Mouse (Mus musculus) layer of hippocampus, postnatal 25 days (tissue): ENCODE measurements around the gene Fbxo40. TPM values are rescaled to one million over a fixed set of nuclear protein-coding genes. Genes with fewer than 3 reads are reported as not detected.

Experiments
- DNase-seq, 2 experiments: peaks; one replicate each; pipeline ENCODE4 v3.0.0; 2022; ENCODE audit warnings: mixed read lengths in 2 of 2, low spot score in 1 of 2; ENCODE audit errors: extremely low spot score in 1 of 2
- total RNA-seq, 2 experiments: library from RNA; stranded (reverse); gene quantifications; 2 replicates each; pipeline ENCODE4 v1.2.3; 2021

Fbxo40 gene
- total RNA-seq: not detected

DNA sequence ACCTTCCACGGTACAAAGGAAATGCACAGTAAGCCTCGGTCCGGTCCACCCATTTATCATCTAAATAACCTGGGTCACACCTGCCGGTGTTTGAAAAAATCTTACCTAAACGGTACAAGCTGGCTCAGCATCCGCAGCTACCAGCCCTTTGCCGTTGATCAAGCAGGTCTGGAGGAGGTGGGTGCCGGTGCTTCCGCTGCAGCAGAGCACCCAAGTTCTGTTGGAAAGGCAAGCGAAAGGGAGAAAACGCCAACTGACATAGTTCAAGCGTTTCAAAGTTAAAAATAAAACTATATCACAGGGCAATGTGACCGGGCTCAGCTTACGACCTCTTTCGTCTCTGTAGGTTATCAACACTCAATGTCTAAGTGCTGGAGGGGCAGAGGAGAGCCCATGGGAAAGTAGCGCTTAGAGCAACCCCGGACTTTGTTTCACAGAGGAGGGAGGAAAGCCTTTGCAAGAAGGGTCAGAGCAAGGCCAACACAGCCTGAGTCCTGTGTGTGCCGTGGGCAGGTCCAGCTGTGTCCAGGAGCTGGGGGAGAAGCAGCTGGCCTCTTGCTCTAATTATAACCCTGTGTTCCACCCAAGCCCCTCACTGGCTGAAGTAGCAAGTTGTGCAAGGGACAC lies at the start of gene Fbxo40:
TSS of gene Fbxo40 (minus strand) at position 469 of the 627 bp plus-strand sequence.
- DNase-seq: no peak

DNA sequence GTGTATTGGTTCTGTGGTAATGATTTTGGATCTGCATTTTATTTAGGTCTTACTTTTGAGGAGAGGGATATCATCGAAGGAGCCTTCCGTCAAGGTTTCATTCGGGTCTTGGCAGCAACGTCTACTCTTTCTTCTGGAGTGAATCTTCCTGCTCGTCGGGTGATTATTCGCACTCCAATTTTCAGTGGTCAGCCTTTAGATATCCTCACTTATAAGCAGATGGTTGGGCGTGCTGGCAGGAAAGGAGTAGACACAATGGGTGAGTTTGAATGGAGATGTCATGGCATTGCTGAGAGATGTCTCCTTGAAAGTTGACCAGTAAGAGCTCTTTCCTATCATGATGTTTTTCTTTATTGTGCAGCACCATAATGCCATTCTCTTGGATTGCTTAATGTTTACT lies 44.5 kb upstream of the Fbxo40 start:
- DNase-seq: no peak

DNA sequence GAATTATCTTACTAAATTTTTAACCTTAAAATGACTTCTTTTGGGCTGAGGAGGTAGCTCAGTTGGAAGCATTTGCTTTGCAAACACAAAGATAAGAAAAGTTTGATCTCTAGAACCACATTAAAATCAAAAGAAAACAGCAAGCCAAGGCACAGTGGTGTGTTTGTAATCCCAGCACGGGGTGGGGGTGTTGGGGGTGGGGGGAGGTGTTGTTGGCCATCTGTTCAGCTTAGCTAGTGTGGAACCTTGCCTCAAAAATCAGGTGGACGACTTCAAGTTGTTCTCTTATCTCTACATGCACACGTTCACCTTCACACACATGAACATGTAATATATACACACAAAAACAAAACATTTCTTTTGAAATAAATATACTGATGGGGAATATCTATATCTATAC lies 41.7 kb upstream of the Fbxo40 start:
- no peak for DNase-seq

DNA sequence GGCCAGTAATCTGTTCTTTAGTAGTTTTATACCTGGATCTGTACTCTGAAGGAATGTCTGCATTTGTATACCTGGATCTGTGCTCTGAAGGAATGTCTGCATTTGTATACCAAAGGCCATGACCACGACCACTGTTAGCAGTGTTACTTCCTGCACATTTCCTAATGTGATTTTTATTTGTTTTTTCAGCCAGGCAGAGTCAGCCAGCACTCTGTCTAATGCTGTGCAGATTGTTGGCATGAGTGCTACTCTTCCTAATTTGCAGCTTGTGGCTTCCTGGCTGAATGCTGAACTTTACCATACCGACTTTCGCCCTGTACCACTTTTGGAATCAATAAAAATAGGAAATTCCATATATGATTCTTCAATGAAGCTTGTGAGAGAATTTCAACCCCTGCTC lies 37.3 kb upstream of the Fbxo40 start:
- DNase-seq: no peak

DNA sequence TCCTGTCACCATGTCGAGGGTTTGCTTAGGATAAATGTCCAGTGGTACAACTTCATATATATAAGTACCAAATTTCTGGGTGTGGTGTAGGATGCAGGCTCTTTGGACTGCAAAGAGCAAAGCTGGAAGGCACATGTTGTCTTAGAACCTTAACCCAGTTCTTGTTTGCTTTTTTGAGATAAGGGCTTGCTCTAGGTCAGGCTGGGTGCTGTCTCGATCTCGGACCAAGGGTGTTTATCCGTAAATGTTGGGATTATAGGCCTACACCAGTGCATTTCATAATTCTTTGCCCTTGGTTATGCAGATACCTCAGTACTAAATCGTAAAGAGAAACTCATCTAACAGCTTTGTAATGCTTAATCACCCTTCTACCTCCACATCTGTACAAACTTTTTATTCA lies 22.1 kb upstream of the Fbxo40 start:
- no peak for DNase-seq

DNA sequence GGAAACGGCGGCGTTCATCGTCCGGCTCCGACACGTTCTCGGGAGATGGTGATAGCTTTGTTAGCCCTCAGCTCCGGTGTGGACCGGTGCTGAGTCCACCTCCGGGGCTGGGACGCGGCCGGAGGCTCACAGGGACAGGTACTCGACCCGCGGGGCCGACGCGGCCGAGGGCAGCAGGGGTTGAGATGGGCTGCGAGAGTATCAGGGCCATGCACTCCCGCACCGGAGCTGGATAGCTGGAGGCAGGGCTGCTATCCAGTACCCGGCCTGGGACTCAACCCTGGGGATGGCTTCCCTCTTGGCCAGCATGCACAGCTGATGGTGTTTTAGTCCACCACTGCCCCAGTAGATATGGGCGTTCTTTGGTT lies 21.6 kb upstream of the Fbxo40 start:
- DNase-seq: no peak

DNA sequence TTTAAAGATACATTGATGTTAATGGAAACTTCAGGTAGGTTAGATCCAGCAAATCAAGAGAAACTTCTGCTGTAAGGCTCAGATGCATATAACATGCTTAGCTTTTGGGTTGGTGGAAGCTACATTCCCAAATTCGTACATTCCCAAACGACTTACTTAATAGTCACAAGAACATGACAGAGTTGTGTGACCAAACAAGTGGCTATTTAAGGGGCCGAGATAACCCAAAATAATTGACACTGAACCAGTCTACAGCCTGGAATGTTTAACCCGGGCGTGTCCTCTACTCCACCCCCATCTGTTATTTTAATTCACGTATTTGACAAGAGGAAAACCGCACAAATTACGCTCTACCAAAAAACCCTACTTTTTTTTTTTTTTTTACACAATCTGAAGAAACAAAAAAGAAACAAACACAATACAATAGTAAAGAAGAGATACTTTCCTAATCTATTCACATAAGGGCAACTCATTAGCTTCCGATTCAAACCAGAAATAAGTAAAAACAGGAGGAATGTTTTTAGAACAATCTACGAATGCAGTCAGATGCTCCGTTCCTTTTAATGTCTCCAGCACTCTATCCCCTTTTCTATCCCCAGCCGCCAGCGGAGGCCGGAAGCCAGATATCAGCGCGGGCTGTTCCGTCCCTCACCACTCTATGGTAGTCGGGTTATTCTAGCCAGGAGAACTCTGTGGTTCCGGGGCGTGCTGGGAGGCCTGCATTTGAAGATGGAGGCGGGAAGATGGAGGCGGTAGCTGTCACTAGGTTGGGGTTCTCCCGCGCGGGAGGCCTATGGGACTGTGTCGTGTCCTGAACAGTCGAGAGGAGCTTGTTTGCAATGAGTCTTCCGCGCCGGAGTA lies 21.0 kb upstream of the Fbxo40 start, which contains the start of gene Polq:
TSS of gene Polq (plus strand) at position 726 of the 861 bp plus-strand sequence.
- DNase-seq: peak; percentile 76 to 89

DNA sequence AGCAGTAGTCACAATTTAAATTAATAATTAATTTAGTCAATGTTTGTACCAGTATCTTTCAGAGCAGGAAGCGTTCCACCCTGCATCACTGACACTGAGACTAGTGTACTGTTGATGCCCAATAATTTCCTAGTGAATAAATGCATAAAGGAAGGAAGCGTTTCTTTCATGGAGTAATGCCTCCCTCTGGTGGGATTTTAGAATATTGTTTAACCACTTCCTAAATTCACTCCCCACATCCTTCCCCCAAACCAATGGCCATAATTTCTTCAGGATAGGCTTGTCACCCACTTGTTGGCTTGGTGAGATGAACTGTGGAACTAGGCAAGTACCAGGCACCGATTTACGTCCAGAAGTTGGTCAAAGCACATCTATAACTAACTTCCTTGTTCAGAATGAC lies 20.1 kb upstream of the Fbxo40 start:
- DNase-seq: peak in 1 of 2 experiments; percentile 14

DNA sequence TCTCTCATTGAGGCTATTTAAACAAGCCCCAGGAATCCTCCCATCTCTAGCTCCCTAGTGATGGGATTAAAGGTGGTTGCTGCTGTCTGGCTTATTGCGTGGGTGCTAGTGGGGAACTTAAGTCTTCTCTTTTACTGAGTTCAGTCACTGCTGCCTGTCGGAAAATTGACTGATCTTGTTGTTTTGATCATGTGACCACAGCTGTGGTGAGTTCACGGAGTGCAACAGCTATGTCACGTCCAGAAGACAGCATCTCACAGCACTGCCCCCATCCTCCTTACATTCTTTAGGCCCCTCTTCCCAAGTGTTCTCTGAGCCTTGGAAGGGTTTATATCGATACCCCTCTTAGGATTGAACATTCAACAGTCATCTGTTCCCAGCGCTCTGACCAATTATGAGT lies 19.0 kb upstream of the Fbxo40 start:
- no peak for DNase-seq

DNA sequence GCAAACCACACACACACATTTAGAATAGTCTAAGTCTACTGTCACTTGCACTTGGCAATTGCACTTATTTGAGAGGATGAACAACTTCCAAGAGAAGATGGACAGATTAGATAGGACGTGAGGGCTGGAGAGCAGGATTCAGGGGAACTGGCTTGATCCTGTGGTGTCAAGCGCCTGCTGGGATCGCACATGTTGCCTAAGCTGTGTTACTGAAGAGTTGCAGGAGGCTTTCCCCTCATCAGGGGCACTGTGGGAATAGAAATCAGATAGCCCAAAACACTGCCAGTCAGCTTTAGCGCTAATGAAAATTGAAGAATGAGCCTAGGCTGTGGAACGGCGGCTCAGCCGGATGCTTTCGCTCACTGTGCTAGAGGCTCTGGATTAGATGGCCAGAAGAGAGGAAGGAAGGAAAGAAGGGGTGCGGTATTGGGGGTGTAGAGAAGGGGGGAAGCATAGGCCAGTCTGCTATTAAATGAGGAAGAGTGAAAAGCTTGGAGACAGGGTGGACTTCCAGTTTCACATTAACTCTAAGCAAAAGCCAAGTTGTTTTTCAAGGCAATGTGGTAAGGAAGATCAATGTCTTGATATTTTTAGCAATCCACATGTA lies 9.2 kb upstream of the Fbxo40 start:
- DNase-seq: no peak

DNA sequence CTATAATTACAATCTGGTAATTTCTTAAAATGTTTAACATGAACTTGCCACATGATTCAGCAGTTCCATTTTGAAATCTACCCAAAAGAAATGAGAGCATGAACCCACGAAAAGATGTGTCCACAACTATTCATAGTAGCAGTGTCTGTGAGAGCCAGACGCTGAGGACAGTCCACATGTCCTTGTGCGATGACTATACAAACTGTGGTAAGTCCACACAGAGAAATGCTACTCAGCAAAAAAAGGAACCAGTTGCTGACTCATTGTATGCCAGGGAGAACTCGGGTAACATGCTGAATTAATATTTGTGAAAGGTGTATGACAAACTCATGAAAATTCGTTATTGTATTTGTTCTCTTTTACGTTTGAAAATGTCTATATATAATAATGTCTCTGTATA lies 7.4 kb upstream of the Fbxo40 start:
- no peak for DNase-seq

DNA sequence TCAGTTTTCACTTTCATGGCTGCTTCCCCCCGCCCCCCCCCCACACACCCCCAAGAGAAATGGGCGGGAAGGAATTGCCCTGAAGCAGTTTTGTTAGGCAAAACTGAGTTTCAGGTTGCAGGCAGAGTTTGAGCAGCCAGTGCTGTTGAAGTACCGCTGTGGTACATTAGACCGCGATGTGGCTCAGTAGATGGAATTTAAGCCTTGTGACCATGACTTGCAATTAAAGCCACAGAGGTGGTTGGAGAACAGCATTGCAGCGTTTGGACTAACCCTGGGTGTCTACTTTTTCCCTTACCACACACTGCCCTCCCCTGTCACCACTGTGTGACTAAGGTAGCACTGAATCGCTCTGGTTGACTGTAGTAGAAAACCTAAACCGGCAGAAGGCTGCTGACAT lies 774 bp downstream of the Fbxo40 start:
- no peak for DNase-seq

DNA sequence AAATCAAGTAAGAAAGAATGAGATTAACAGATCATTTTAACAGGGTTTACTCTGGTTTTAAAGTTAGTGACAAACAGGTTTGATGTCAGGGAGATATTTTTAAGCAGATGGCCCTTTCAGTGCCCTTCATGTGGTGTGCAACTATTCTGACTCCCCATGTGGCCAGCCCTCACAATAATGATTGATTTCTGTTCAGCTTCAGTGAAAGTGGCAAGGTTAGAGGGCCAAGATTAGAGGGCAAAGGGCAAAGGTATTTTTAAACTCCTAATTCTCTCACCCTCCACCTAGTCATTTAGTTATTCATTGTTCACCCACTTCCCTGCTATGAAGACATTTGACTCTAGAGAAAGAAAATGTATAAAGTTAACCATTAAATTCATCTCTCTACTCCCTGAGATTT lies 2.2 kb downstream of the Fbxo40 start:
- DNase-seq: no peak

DNA sequence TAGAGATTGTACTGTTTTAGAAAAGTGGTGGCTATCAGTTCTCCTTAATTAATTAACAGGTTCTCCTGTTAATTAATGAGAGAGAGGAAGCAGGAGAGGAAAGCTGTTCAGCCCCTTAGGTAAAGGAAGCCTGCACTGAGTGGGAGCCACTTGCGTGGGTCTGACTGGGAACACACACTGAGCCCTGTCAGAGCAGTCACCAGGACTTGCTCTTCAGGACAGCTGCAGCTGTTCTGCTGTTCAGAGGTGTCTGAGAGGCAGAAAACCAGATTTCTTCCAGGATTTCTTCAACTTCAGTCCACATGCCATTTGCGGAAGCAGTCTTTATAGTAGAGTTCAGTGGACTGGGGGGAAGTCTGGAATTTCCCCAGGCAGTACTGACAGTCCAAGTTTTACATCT lies 2.9 kb downstream of the Fbxo40 start:
- no peak for DNase-seq

DNA sequence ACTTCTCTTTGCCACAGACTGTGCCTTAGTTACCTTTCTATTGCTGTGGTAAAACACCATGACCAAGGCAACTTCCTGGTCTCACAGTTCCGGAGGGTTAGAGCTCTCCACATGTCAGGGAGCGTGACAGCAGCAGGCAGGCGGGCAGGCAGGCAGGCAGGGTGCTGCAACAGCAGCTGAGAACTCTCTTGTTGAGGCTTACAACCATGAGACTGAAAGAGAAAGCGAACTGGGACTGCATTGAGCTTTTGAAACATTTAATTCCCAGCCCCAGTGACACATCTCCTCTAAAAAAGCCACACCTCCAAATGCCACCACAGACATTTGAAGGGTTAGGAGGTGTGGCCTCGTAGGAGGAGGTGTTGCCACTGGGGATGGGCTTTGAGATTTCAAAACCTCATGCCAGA lies 4.6 kb downstream of the Fbxo40 start:
- no peak for DNase-seq

DNA sequence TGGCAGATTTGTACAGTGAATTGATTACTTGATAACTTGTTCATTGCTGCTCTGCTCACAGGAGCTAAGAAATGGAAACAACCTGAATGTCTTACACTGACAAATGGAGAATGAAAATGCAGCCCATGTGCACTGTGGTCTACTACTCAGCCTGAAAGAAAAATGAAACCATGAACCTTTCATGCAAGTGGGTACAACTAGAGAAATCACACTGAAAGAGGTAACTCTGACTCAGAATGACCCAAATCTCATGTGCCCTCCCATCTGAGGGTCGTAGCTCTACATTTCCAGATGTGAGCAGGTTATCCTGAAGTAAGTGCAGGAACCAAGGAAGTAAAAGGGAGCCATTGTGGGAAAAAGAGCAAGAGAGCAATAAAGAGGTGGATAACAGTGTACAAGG lies 6.5 kb downstream of the Fbxo40 start:
- no peak for DNase-seq

DNA sequence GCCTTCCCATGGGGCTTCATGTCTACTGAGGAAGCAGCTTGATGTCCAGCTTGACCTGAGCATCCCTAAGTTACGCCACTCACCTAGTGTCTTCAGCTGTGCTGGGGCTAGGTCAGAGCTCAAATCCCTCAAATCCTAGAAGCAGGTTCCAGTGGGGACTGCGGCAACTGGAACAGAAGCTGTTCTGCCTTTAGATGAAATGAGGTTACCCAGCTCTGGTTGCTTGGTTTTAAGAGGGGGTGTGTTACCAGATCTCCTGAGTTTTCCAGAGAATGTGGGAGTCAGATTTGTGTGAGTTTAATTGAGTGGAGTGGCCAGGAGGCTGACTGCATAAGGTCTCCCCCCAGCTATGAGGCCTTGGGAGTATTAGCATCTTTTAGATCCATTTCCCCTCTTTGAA lies 11.1 kb downstream of the Fbxo40 start:
- no peak for DNase-seq

DNA sequence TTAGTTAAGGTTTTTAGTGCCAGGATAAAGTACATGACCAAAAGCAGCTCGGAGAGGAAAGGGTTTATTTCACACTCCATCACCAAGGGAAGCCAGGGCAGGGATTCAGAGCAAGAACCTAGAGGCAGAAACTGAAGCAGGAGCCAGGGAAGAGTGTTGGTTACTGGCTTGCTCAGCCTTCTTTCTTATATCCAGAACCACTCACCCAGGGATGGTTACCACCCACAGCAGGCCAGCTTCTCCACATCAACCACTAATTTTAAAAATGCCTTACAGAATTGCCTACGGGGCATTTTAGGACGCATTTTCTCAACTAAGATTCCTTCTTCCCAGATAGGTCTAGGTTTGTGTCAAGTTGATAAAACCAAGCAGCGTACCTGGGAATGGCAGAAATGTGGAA lies 26.9 kb downstream of the Fbxo40 start:
- DNase-seq: no peak

DNA sequence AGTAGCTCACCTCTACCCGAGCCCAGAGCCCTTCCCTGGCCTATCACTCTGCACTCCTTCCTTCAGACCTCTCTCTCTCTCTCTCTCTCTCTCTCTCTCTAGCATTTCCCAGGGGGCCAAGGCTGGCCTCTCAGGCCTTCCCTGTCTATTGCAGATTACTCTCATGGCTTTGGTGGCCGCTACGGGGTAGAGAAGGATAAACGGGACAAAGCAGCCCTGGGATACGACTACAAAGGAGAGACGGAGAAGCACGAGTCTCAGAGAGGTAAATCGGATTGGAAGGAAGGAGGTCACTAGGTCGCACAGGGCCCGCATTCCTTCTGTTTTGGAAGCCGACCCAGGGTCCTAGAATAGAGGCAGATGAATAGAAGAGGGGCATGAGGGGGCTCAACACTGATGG lies 35.2 kb downstream of the Fbxo40 start:
- DNase-seq: no peak

DNA sequence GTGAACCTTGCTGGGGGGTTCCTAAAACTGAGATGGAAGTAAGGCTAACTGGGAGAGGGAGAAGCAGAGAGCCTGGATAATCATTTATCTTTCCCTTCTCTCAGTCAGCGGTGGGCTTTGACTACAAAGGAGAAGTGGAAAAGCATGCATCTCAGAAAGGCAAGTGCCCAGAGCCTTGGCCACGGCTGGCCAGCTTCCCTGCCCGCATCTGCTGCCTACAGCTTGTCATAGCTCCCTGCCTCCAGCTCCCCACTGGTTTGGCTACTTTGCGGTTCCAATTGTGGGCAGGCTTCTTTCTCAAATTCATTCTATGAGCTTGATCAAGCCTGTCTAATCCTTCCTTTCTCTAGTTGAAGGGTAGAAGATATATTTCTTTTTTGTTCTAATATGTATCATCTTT lies 39.2 kb downstream of the Fbxo40 start:
- no peak for DNase-seq

DNA sequence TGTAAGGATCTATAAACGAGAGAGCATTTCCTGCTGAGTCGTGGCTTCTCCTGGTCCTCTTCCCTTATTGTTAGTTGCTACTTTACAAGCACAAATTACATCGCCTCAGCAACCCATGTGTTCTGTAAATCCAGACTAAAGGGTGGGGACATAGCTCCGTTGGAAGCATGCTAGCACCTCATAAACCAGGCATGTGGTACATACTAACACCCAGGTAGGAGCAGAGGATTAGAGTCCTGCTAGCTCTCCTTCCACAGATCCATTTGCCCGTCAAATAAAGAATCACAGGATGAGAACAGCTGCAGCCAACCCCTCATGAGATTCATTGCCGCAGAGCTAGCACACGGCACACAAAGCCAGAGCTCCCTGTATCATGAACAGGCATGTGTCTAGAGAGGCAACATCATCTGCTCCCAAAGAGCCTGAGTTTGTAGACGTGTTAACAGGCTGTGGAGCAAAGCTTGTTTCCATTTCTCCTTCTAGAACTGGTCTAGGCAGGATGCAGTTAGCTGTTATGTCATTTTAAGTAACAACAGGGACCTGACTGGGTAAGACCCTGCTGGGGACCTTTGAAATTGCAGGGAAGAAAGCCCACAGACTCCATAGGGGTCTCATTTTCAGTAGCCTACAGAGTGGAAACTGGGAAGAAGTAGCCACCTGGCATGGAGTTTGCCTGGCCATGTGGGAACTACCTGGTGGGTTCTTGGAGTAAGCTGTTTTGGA lies 40.5 kb downstream of the Fbxo40 start:
- DNase-seq: no peak
